Mouse (Mus musculus) liver, embryonic 13.5 days (tissue): ENCODE measurements around the gene Ctdsp2. TPM values are rescaled to one million over a fixed set of nuclear protein-coding genes. Genes with fewer than 3 reads are reported as not detected.

Source experiments
- ATAC-seq: fragments of 200-750 bp; cut with Nextera tagmentation; 2 replicates; pipeline ENCODE4 v1.8.0; 2017; ENCODE audit warnings: low read depth, mild to moderate bottlenecking, moderate number of reproducible peaks, moderate library complexity
- DNase-seq: peaks from one replicate; pipeline ENCODE4 v3.0.0; 2022
- H3K27ac ChIP-seq: fragments of 300-500 bp; sonication (generic); 2 replicates; pipeline ENCODE4 v1.5.1; 2015; ENCODE audit warnings: moderate library complexity, mild to moderate bottlenecking, inconsistent platforms
- H3K27me3 ChIP-seq: fragments of 300-500 bp; sonication (generic); 2 replicates; pipeline ENCODE4 v1.6.1; 2015; ENCODE audit warnings: mild to moderate bottlenecking, inconsistent platforms
- H3K36me3 ChIP-seq: fragments of 300-500 bp; sonication (generic); 2 replicates; pipeline ENCODE4 v1.6.1; 2015; ENCODE audit warnings: mild to moderate bottlenecking, inconsistent platforms
- H3K4me1 ChIP-seq: fragments of 300-500 bp; sonication (generic); replicated peaks from 2 replicates; pipeline ENCODE4 v1.6.1; 2015; ENCODE audit warnings: inconsistent platforms
- H3K4me2 ChIP-seq: fragments of 300-500 bp; sonication (generic); 2 replicates; pipeline ENCODE4 v1.6.1; 2015; ENCODE audit warnings: inconsistent platforms, mild to moderate bottlenecking, moderate library complexity
- H3K4me3 ChIP-seq: fragments of 300-500 bp; sonication (generic); replicated peaks from 2 replicates; pipeline ENCODE4 v1.5.1; 2015; ENCODE audit warnings: mild to moderate bottlenecking, inconsistent platforms
- H3K9ac ChIP-seq: fragments of 300-500 bp; sonication (generic); 2 replicates; pipeline ENCODE4 v1.6.1; 2015; ENCODE audit warnings: mild to moderate bottlenecking, inconsistent platforms
- H3K9me3 ChIP-seq: fragments of 300-500 bp; sonication (generic); replicated peaks from 2 replicates; pipeline ENCODE4 v1.6.1; 2016; ENCODE audit warnings: inconsistent platforms
- WGBS: fragments of 180-500 bp; shearing (Covaris S2); methylation state at CpG from one replicate; pipeline ENCODE4 v1.1.7; 2015; ENCODE audit not compliant: insufficient replicate concordance; 5-methylcytosine and 5-hydroxymethylcytosine counted together
- polyA plus RNA-seq: library from polyadenylated mRNA; unstranded; fragments of >200 nt; fragmentation: Nextera tagmentation; extraction: Ambion mirVana; gene quantifications from 2 replicates; pipeline ENCODE4 v1.2.1, GENCODE M21; 2015

The Ctdsp2 gene
- polyA plus RNA-seq, 1 experiment from 2014 or later, result 9.9 TPM

DNA sequence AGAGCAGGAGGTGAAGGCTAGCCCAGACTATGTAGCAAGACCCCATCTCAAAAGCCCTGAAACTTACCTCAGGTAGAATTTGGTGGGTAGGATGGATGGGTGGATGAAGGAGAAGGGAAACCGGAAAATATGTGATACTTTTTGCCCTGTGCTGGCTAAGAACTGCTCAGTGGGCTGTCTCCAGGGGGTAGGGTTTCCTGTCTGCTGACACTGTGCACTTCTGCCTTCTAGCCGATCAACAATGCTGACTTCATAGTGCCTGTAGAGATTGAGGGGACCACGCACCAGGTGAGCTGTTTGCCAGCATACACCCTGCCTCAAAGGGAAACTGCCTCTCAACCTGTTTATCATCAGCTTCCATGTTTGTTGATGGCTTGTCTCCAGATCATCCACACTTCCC lies 15.1 kb downstream of the Ctdsp2 start:
- DNase-seq (no peak), ATAC-seq (no peak)
- no peak overlapping the region for H3K9ac ChIP-seq
- no peak overlapping the region for H3K4me3 ChIP-seq
- no peaks in the 10 kb centered on the region for H3K9me3 ChIP-seq
- H3K27me3 ChIP-seq, result no peaks in the 10 kb centered on the region
- peaks cover 63% of the 10 kb centered on the region for H3K36me3 ChIP-seq
- H3K4me1 ChIP-seq, result peaks cover 28% of the 10 kb centered on the region
- H3K27ac ChIP-seq, result no peak overlapping the region
- no peak overlapping the region for H3K4me2 ChIP-seq
- 82% methylated on average over 3 of the region's 3 CpGs for WGBS

DNA sequence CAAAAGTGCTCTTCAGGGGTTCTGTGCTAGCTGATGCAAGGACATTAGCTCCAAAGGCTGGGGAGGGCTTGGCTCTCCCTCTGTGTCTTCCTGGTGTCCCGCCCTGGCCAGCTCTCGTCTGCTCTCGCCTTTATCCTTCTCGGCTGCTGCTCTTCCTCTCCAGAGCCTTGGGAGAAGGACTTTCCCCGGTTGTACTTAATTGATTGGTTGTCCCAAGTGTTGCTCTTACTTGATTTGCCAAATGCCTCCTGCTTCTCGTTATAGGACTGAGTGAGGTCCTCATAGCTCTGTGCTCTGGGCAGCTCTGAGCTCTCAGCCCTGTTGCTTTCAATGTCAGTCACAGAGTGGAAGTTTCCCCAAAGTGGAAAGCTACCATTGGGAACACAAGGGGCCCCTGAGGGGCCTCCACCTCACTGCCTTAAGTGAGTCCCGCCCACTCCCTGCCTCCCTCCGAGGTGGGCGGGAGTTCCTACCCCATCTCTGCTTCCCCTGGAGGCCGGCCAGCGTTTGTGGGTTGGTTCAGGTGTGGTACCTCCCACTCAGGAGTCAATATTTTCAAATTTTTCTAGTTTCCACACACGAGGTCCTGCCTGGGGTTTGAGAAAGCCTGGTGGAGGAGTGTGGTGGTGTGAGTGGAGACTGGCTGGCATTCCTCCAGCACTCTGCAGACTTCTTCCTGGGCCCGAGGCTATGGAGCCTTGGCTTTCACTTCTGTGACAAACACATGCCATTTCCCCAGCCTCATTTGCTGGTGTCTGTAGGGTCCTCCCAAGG lies 19.0 kb downstream of the Ctdsp2 start:
- Histone ChIP-seq H3K4me3 (no peak overlapping the region), H3K36me3 (peaks cover 57% of the 10 kb centered on the region), H3K9ac (no peak overlapping the region), H3K9me3 (no peaks in the 10 kb centered on the region), H3K4me1 (peaks cover 9% of the 10 kb centered on the region), H3K27me3 (no peaks in the 10 kb centered on the region), H3K4me2 (no peak overlapping the region), H3K27ac (no peak overlapping the region)
- 55% methylated on average over 13 of the region's 13 CpGs for WGBS
- ATAC-seq, result no peak
- DNase-seq, result no peak

DNA sequence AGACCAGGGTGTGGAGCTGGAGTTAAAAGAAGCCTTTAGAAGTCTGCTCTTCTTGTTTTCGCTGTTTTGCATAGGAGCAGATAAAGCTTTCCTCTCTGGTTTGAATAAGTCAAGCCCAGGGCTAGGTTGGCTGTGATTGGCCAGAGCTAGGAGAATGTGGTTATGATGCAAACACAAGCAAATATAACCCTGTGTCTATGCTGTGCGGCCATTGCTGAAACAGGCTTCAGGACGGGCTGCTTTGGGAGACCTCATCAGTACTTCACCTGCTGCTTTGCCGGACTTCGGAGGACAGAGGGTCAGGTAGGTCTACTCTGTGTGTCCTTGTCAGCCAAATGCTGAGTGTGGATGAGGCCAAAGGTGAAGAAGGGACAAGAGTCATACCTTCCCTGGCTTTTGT lies 22.0 kb downstream of the Ctdsp2 start, which contains the start of gene Avil:
Gene Avil (plus strand): TSS at position 181 of the 400 bp plus-strand sequence.
- Histone ChIP-seq H3K9me3 (no peaks in the 10 kb centered on the region), H3K4me2 (no peak within 1 kb of the TSS), H3K27ac (no peak within 1 kb of the TSS), H3K4me1 (peaks cover 9% of the 10 kb centered on the region), H3K9ac (no peak within 1 kb of the TSS), H3K4me3 (no peak within 1 kb of the TSS), H3K36me3 (peaks cover 27% of the 10 kb centered on the region), H3K27me3 (no peaks in the 10 kb centered on the region)
- 76% methylated on average over 5 of the region's 5 CpGs for WGBS
- no peak for DNase-seq
- no peak for ATAC-seq

DNA sequence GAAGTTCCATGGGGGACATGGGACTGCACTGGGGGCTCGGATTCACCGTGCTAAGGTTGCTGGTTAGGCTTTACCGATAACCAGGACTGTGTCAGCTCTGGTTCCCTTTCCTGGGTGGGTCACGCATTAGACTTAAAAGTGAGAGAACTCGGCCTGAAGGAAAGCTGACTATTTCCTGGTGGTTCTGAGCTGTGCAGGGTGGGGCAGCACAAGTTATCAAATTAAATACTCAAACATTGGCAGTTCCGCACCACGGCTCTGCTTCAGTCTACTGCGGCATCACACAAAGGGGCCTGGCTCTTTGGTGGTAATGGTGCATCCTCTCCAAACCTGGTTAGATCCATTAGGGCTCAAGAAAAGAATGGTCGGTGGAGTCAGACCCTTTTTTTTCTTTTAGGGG lies 22.8 kb downstream of the Ctdsp2 start:
- Histone ChIP-seq H3K4me1 (peaks cover 9% of the 10 kb centered on the region), H3K4me2 (no peak overlapping the region), H3K36me3 (peaks cover 20% of the 10 kb centered on the region), H3K9ac (no peak overlapping the region), H3K27ac (no peak overlapping the region), H3K27me3 (no peaks in the 10 kb centered on the region), H3K9me3 (no peaks in the 10 kb centered on the region), H3K4me3 (no peak overlapping the region)
- 69% methylated on average over 9 of the region's 9 CpGs for WGBS
- no peak for DNase-seq
- ATAC-seq, result no peak

DNA sequence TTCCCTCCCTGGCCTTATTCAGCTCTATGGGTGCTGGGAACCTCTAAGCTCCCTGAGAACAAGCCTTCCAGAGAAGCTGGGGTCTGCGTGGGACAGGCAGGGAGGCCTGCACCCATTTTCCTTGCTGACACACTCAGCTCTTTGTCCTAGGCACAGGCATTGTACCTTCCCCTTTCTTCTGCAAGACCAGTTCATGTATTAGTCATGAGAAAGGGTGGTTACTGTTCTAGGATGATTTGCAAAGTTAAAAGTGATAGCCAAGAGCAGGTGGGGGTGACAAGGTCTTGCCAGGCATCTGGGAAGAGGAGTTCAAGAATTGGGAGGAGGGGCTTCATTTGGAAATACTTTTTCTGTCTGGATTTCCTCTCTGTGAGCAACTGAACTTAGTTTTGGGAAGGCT lies 23.5 kb downstream of the Ctdsp2 start:
- WGBS, result 61% methylated on average over 1 of the region's 1 CpGs
- ATAC-seq, result no peak
- Histone ChIP-seq H3K9me3 (no peaks in the 10 kb centered on the region), H3K36me3 (peaks cover 20% of the 10 kb centered on the region), H3K4me2 (no peak overlapping the region), H3K9ac (no peak overlapping the region), H3K4me1 (peaks cover 9% of the 10 kb centered on the region), H3K4me3 (no peak overlapping the region), H3K27me3 (no peaks in the 10 kb centered on the region), H3K27ac (no peak overlapping the region)
- no peak for DNase-seq

DNA sequence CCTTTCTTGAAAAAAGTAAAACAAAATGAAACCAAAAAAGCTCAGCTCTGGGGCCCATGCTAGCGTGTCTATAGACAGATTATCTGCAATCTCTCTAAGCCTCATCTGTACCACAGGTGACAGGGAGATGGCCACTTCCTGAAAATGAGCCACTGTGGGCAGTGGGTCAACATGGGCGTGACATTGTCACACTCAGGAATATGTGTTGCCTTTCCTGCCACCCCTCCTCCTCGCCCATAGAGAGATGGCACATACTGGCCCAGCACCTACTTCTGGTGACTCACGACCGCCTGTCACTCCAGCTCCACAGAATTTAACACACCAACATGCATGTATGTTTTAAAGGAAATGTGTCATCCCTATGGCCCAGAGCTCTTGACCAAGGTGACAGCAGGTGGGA lies 24.2 kb downstream of the Ctdsp2 start:
- no peak overlapping the region for H3K27ac ChIP-seq
- WGBS, result 55% methylated on average over 5 of the region's 5 CpGs

DNA sequence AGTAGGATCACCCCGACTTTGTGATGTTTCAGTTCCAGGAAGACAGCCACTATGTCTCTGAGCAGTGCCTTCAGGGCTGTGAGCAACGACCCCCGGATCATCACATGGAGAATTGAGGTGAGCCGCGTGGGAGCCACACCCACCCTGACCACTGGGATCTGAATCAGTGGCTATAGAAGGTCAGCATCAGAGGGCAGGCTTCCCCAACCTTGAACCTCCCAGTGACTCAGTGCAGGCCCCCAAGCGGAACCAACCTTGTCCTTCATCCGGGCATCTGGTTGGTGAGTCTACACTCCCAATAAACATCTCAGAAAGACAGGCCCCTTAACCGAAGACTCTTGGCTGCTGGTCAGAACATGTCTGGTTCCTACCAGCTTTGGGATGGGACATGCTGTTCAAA lies 24.8 kb downstream of the Ctdsp2 start:
- Histone ChIP-seq H3K4me1 (0 out of 2 replicates have a peak, but pooled peaks cover 3% of the 10 kb centered on the region), H3K27me3 (no peaks in the 10 kb centered on the region), H3K9me3 (no peaks in the 10 kb centered on the region), H3K4me3 (no peak overlapping the region), H3K9ac (no peak overlapping the region), H3K36me3 (peaks cover 8% of the 10 kb centered on the region), H3K27ac (no peak overlapping the region), H3K4me2 (no peak overlapping the region)
- ATAC-seq (no peak), DNase-seq (no peak)
- WGBS, result 72% methylated on average over 8 of the region's 8 CpGs

More for the DNA sequence above, 24.2 kb downstream of the Ctdsp2 start:
- no peaks in the 10 kb centered on the region for H3K27me3 ChIP-seq
- H3K4me3 ChIP-seq, result no peak overlapping the region
- DNase-seq, result no peak
- H3K36me3 ChIP-seq, result peaks cover 13% of the 10 kb centered on the region
- no peak for ATAC-seq
- H3K4me1 ChIP-seq, result 0 out of 2 replicates have a peak, but pooled peaks cover 3% of the 10 kb centered on the region
- H3K9ac ChIP-seq, result no peak overlapping the region
- H3K9me3 ChIP-seq, result no peaks in the 10 kb centered on the region
- H3K4me2 ChIP-seq, result no peak overlapping the region

DNA sequence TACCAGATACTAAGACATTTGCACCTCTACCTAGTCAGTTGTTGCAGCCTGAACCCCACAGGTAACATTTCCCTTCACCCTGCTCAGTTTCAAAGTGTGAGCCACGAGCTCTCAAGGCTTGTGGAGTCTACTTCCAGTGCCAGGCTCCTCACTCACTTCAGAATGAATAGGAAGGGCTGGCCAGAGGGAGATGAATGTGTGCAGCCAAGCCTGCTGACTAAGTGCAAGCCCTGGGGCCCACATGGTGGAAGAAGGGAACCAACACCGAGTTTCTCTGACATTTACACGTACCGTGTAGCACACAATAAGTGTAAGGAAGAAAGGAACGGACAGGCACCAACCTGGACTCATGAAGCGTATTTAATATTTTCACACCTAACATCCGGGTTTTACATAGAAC lies 25.3 kb downstream of the Ctdsp2 start:
- no peaks in the 10 kb centered on the region for H3K27me3 ChIP-seq
- 62% methylated on average over 7 of the region's 7 CpGs for WGBS
- ATAC-seq, result no peak

DNA sequence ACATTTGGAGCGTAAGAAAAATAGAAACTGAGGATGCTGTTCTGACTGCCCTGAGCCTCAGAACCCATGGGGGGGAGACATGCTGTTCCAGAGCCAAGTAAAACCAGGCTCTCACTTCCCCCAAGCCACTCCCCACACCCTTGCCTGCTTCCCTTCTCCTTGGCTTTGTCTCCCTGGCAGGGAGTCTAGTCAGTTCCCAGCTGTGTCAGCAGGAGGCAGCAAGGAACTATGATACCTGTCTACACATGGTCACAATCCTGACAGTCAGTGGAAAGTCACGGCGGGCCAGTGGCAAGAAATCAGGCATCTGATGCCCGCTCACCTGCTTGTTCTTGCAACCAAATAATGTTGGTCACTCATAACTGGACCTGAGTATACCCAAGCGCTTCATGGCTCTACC lies 38.0 kb downstream of the Ctdsp2 start:
- Histone ChIP-seq H3K9ac (no peak overlapping the region), H3K4me3 (no peak overlapping the region), H3K27ac (no peak overlapping the region), H3K36me3 (no peaks in the 10 kb centered on the region), H3K4me1 (0 out of 2 replicates have a peak, but pooled peaks cover 4% of the 10 kb centered on the region), H3K4me2 (no peak overlapping the region), H3K9me3 (no peaks in the 10 kb centered on the region), H3K27me3 (peaks cover 3% of the 10 kb centered on the region; the same call in 1 of the 2 replicates)
- ATAC-seq (no peak), DNase-seq (no peak)
- WGBS, result 49% methylated on average over 5 of the region's 5 CpGs

More for the DNA sequence above, 25.3 kb downstream of the Ctdsp2 start:
- H3K27ac ChIP-seq, result no peak overlapping the region
- peaks cover 4% of the 10 kb centered on the region; the same call in 1 of the 2 replicates for H3K36me3 ChIP-seq
- H3K4me2 ChIP-seq, result no peak overlapping the region
- H3K9me3 ChIP-seq, result no peaks in the 10 kb centered on the region
- H3K9ac ChIP-seq, result no peak overlapping the region
- DNase-seq, result no peak
- no peak overlapping the region for H3K4me3 ChIP-seq
- H3K4me1 ChIP-seq, result 0 out of 2 replicates have a peak, but pooled peaks cover 3% of the 10 kb centered on the region

DNA sequence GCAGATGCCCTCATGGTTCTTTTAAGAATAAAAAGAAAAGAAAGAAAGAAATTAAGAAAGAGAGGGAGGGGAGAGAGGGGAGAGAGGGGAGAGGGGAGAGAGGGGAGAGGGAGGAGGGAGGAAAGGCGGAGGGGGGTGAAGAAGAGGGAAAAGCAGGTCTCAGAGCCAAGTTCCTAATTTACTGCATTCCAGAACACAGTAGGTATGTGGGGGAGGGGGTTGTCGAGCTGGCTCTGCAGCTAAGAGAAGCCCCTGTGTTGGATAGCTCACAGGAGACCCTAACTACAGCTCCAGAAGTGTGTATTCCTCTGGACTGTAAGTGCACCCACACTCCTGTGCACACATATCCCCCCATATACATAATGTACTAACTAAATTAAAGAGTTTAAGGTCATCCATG lies 38.6 kb downstream of the Ctdsp2 start:
- ATAC-seq, result no peak
- WGBS, result 17% methylated on average over 2 of the region's 2 CpGs
- peaks cover 3% of the 10 kb centered on the region; the same call in 1 of the 2 replicates for H3K27me3 ChIP-seq
- H3K4me1 ChIP-seq, result 0 out of 2 replicates have a peak, but pooled peaks cover 4% of the 10 kb centered on the region
- DNase-seq, result no peak
- H3K36me3 ChIP-seq, result peaks cover 4% of the 10 kb centered on the region; the same call in 1 of the 2 replicates
- H3K9ac ChIP-seq, result no peak overlapping the region
- no peak overlapping the region for H3K4me3 ChIP-seq
- H3K4me2 ChIP-seq, result no peak overlapping the region
- no peaks in the 10 kb centered on the region for H3K9me3 ChIP-seq
- H3K27ac ChIP-seq, result no peak overlapping the region

DNA sequence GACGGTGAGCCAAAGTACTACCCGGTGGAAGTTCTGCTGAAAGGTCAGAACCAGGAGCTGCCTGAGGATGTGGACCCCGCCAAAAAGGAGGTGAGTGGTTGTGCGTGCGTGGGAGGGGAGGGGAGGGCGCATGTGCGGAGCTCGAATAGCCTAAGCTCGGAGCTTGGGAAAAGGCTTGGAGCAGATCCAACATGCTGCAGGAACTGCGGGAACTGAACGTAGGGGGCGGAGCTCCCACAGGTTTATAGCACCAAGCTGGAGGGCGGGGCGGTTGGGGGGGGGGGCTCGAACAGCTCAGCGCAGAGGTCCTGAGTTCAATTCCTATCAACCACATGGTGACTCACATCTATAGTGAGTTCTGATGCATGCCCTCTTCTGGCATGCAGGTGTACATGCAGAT lies 39.9 kb downstream of the Ctdsp2 start:
- 69% methylated on average over 16 of the region's 16 CpGs for WGBS
- no peak overlapping the region for H3K4me2 ChIP-seq
- H3K36me3 ChIP-seq, result peaks cover 16% of the 10 kb centered on the region
- H3K9me3 ChIP-seq, result no peaks in the 10 kb centered on the region
- H3K27me3 ChIP-seq, result peaks cover 3% of the 10 kb centered on the region; the same call in 1 of the 2 replicates
- 0 out of 2 replicates have a peak, but pooled peaks cover under 1% of the 10 kb centered on the region for H3K4me1 ChIP-seq
- no peak overlapping the region for H3K9ac ChIP-seq
- no peak for DNase-seq
- ATAC-seq, result no peak
- H3K27ac ChIP-seq, result no peak overlapping the region
- no peak overlapping the region for H3K4me3 ChIP-seq
